Mouse (Mus musculus) inflammation-experienced regulatory T-cells, adult 16 weeks (primary cell): ENCODE measurements around the gene Zcchc7. TPM values are rescaled to one million over a fixed set of nuclear protein-coding genes. Genes with fewer than 3 reads are reported as not detected.

Source experiments
- polyA plus RNA-seq: library from polyadenylated mRNA; unstranded; fragments of 100-300 nt; shearing (Covaris generic); gene quantifications from one replicate; pipeline ENCODE4 v1.2.1, GENCODE M21; 2017

Gene Zcchc7
- polyA plus RNA-seq, result 100 TPM

DNA sequence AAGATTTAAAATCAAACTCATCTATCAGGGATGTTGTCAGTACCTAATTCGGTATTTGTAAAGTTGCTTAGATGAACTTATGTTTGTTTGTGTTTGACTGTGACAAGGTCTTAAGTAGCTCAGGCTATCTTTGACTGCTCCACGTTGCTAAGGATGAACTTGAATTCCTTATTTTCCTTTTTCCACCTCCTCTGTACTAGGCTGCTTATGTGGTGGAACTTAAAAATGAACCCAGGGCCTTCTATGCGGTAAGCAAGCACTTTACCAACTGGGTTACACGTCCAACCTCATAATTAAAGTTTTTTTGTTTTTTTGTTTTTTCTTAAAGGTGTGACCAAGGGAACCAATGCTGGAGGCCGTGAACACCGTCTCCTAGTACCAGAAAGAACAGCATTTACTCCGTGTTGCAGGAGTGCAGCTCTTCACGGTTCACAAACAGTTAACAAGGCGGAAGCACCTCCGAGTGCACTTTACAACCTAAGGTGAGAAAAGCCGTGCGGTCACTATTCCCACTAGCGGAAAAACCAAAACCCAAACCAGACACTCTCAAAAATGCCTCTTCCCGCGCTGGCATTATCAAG, at the start of gene Zcchc7:
TSS of gene Zcchc7 (plus strand) at position 325 of the 581 bp plus-strand sequence.

DNA sequence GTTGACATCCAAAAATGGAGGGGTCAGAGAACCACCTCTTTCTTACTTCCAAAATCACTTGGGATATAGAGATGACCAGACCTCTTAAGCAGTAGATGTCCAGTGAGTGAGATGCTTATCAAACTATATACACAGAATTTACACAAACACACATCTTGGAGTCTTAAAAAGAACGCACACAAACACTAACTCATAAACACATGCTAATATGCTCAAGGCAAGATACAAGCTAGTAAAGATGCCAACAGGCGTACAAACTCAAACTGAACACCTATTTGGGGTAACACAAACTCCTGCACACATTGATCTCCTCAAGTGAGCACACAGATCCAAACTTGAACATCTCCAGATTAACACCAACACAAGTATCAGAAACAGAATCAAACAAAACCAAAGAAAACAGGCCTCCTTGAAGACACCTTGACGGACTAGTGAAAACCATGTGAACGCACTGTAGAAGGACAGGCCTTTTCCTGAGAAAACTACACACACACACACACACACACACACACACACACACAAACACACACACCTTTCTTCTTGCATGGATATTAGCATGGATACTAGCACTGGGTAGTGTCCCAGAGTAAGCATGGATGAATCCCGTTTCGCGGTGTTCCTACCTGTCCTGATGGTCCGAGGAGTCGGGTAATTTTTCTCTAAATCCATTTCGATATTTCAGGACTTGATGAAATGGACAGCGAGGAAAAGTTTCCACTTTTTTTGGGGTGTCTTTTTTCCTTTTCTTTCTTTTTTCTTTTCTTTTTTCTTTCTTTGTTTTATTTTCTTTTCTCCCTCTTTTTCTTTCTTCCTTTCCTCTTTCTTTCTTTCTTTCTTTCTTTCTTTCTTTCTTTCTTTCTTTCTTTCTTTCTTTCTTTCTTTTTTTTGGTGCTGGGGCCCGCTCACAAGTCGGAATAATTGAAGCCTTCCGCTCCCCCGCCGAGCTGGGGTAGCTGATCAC, 45.7 kb upstream of the Zcchc7 start, which contains the start of gene Pax5:
TSS of gene Pax5 (minus strand) at position 748 of the 961 bp plus-strand sequence.

DNA sequence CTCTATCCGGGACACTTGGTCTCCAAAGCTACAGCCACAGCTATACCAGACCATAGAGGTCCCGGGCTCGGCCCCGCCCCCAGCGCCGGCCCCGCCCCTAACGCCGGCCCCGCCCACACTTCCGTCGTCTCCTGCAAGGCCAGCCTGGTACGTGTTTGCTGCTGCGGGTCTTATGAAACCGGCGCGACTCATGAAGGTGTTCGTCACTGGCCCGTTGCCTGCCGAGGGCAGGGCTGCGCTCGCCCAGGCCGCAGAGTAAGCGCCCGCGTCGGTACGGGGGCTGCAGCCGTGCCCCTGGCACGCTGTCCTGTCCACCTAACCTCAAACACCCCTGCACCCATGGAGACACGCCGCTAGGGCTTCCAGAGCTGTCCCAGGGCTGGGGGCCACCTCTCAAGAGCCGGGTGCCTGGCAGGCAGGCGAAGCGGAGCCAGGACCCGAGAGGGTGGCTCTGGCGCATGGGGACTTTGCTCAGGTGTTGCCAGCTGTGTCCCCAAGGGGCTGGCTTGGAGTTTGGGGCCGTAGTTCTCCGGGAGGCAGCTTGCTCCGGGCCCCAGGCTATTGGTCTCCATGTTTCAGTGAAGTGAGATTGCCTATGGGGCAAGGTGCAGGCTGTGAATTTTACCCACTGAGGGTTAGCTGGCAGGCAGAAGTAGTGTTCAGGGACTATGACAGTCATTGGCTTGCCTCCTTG, 225.8 kb downstream of the Zcchc7 start, which contains the start of gene Grhpr:
TSS of gene Grhpr (plus strand) at position 116 of the 694 bp plus-strand sequence.

Other genes starting within 250 kb of the Zcchc7 start
- gene Pax5, start 45.4 kb upstream of the Zcchc7 start, polyA plus RNA-seq, result 0.43 TPM
- gene Grhpr, start 225.5 kb downstream of the Zcchc7 start, polyA plus RNA-seq, result 34.7 TPM